Mouse (Mus musculus): ENCODE measurements around the gene Sort1.

Sort1 gene

GRCm38 (mm10) chr3:108383485-108384354, 99.8 kb downstream of the Sort1 start, which contains the start of gene Psrc1:
TSS of gene Psrc1 (plus strand) at chr3:108383839.
- peak; percentile 67 for DNase-seq (ENCODE audit: low read depth, low spot score)

DNA sequence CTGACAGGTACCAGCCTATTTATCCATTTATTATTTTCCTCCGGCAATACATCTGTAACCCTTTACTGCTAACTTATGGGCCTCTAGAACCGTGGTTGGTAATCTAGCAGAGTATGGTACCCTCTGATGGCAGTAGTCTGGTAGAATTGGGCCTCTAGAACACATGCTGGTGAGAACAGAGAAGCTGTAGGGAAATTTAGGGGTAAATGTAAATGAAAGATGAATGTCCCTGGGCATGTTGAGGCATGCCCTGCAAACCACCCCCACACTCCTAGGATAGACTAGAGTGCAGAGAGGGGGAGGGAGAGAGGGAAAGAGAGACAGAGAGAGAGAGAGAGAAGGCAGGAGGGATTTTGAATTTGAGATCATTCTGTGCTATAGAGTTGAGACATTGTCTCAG, 100.5 kb downstream of the Sort1 start:
- DNase-seq (ENCODE audit: low read depth, low spot score), result no peak

- no peak for DNase-seq (ENCODE audit: low read depth, low spot score)
These were observed 102.3 kb downstream of the Sort1 start for GRCm38 (mm10) chr3:108386186-108386585.

- peak; percentile 94 for DNase-seq (ENCODE audit: low read depth, low spot score)
These were observed 105.2 kb downstream of the Sort1 start for GRCm38 (mm10) chr3:108389111-108389545.

- no peak for DNase-seq (ENCODE audit: low read depth, low spot score)
These were observed 108.4 kb downstream of the Sort1 start for GRCm38 (mm10) chr3:108392299-108392698.

DNA sequence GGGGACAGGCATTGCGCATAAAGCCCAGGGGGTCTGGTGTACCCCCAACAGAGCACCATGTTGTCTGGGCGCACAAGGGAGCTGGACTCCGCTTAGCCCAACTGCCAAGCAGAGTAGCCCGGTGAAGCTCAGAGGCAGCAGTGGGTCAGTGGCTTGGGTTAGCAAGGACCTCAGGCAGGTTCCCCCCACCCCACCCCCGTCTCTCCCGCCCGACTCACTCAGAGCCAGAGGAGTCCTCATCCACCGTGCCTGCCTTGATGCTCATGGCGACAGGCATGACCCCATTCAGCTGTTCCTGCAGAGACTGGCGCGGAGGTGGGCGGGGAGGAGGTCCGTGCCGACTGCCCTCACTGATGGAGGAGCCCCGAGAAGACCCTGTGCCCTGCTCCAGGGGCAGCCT, 108.9 kb downstream of the Sort1 start:
- DNase-seq (ENCODE audit: low read depth, low spot score), result no peak

GRCm38 (mm10) chr3:108398281-108398680, 114.4 kb downstream of the Sort1 start:
- no peak for DNase-seq (ENCODE audit: low read depth, low spot score)

DNA sequence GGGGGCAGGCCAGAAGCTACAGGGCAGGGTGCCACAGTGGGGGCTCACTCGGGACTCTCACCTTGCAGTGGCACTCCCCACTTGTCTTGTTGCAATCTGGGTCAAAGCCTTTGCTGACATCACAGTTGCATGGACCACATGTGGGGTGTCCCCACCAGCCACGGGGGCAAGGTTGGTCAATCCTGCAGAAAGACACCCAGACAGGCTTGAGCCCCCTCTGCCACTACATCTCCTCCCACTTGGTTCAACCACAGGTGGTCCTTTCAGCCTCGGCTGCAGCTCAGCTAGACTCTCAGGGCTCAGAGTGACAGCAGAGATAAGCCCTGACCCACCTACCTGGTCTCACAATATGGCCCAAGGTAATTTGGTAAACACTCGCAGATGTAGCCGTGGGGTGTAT, 116.6 kb downstream of the Sort1 start:
- DNase-seq (ENCODE audit: low read depth, low spot score), result no peak

GRCm38 (mm10) chr3:108401692-108402527, 118.0 kb downstream of the Sort1 start:
- peak; percentile 75 for DNase-seq (ENCODE audit: low read depth, low spot score)

DNA sequence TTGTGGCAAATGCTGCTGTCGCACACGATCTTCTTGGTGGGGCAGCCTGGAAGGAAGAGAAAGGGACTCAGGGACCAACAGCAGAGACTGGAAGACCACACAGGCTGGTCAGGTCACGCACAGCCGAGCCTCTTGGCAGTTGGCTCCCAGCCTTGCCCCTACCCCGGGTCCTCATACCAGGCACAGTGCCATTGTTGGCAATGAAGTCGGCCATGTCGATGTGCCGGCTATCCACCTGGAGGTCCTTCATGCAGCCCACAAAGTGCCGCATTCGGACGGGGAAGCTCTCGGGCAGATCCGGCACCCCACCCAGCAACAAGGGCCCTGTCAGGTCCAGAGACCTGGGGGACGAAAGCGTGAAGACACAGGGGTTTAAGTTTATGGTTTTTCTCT, 118.6 kb downstream of the Sort1 start:
- no peak for DNase-seq (ENCODE audit: low read depth, low spot score)

- DNase-seq (ENCODE audit: low read depth, low spot score), result no peak
These were observed 121.8 kb downstream of the Sort1 start for GRCm38 (mm10) chr3:108405536-108406305.

- no peak for DNase-seq (ENCODE audit: low read depth, low spot score)
These were observed 122.5 kb downstream of the Sort1 start for GRCm38 (mm10) chr3:108406306-108406885.

GRCm38 (mm10) chr3:108408517-108409008, 124.7 kb downstream of the Sort1 start:
- no peak for DNase-seq (ENCODE audit: low read depth, low spot score)

DNA sequence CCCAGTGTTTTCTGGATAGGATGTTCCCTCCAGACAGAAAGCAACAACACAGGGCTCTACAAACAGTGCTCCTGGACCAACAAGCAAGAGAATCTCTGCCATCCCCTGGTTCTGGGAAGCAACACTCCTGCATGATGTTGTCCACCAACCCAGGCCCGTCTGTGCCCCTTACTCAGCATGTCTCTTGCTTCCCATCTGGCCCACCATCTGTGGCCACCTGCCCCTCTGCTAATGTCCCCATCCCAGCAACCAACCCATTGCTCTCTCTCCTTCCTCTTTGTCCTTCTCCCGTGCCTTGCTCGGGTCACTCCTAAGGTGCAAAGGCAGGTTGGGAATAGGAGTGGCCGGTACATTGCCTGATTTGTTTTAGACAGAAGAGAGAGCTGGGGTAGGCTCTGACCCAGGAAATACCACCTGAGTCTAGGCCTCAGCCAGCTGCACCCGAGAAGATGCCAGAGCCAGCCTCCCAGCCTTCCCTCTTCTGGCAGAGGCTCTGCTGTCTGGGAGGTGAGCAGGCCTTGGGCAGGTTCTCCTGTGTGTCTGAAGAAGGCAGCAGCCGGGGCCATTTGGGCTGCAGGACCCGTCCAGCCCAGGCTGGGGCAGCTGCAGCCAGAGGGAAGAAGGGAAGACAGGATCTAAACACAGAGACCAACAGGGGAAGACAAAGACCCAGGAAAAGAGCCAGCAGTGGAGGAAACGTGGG, 125.9 kb downstream of the Sort1 start:
- DNase-seq (ENCODE audit: low read depth, low spot score), result no peak

- no peak for DNase-seq (ENCODE audit: low read depth, low spot score)
These were observed 126.5 kb downstream of the Sort1 start for GRCm38 (mm10) chr3:108410359-108410714.

All from WW6 (cell line).